Mouse (Mus musculus) left cerebral cortex, postnatal 25 days (tissue): ENCODE measurements around the gene Tmem230. TPM values are rescaled to one million over a fixed set of nuclear protein-coding genes. Genes with fewer than 3 reads are reported as not detected.
"Not testable (repeated sequence)": the region's sequence is repeated elsewhere in the genome, so short reads cannot be mapped to it uniquely, and the experiment has no call there.

Source experiments
- DNase-seq, 2 experiments: peaks; one replicate each; pipeline ENCODE4 v3.0.0; 2022; ENCODE audit warnings: low spot score in 2 of 2, mixed read lengths in 1 of 2
- intact Hi-C: fragments of 180-260 bp; cut with DNase I; formaldehyde crosslinking; loops from one replicate; pipeline ENCODE4 v1.15.1; 2025
- total RNA-seq, 2 experiments: library from RNA; stranded (reverse); gene quantifications; 2 replicates each; pipeline ENCODE4 v1.2.3; 2021

The Tmem230 gene
- 10 to 100 TPM; 32.1 TPM for total RNA-seq

GRCm38 (mm10) chr2:132247539-132248313, at the start of gene Tmem230:
Gene Tmem230 (minus strand): TSS chr2:132247807.
- intact Hi-C loops, result loop anchor here (5.0 kb wide), 1 partner anchor 425 kb away; no protein-coding TSS in a partner anchor
- peak; percentile 97 for DNase-seq

DNA sequence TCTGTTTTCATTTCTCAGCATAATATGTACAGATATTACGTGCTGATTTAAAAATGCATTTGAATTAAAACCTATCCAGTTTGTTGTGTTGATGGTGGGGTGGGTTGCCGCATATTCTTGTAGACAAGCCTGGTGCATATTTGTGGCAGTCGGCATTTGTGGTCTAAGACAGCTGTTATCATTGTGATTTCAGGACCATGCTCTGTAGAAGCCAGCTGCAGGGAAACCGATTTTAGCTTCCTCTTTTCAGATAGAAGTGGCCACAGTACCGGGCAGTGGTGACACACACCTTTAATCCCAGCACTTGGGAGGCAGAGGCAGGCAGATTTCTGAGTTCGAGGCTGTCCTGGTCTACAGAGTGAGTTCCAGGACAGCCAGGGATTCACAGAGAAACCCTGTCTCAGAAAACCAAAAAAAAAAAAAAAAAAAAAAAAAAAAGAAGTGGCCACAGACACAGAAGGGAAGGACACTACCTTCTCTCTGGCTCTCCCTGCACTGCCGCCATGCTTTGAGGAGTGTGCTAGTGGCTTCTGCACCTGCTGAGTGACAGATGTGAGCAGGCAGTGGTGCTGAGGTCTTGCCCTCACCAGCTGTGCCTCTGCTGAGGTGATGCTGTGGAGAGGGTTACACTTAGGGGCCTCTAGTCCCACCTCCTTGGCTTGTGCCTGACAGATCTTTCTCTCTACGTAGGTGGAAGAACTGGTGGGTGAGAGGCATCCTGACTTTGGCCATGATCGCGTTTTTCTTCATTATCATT, 46.3 kb upstream of the Tmem230 start:
- intact Hi-C loops, result no loop called here
- DNase-seq, result no peak

DNA sequence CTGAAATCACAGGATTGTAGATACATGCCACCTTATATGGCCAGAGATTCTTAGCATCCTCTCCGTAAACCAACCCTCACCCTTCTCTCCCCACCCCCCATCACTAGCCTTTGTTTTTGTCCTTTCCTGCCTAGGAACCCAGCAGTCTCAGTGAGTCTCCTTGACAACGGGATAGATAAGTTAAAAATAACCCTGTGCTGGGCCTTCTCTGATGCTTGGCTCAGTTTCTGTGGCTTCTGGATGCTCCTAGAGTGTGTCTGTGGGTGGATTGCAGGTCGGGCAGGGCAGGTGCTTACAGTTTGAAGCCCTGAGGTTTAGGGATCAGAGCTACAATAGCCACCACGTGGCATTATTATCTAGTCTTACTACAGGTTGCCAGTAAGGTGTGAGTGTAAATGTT, 44.5 kb upstream of the Tmem230 start:
- DNase-seq, result peak; percentile 56 to 72
- intact Hi-C loops, result no loop called here

GRCm38 (mm10) chr2:132291265-132291664, 43.7 kb upstream of the Tmem230 start:
- intact Hi-C loops, result no loop called here
- no peak for DNase-seq

DNA sequence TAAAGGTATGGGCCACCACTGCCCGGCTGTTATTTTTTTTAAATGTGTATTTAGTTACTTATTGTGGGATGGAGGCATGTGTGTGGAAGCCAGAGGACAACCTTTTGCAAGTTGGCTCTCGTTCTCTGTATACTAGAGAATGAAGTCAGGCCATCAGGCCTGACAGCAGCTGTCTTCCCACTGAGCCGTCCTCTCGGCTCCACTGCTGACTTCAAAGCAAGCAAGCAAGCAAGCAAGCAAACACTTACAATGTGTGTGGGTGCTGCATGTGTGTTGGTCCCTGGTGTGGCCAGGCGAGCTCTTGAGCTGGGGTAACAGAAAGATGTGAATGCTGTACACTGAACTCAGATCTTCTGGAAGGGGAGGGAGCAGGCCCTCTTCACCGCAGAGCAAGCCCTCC, 43.2 kb upstream of the Tmem230 start:
- DNase-seq, result no peak
- intact Hi-C loops, result no loop called here

GRCm38 (mm10) chr2:132289213-132289612, 41.6 kb upstream of the Tmem230 start:
- intact Hi-C loops, DNase-seq: not testable (repeated sequence)

GRCm38 (mm10) chr2:132286376-132287076, 38.9 kb upstream of the Tmem230 start:
- DNase-seq, result peak in 1 of 2 experiments; percentile 70

GRCm38 (mm10) chr2:132285722-132286121, 38.1 kb upstream of the Tmem230 start:
- DNase-seq, intact Hi-C loops: not testable (repeated sequence)

More at GRCm38 (mm10) chr2:132286376-132287076, 38.9 kb upstream of the Tmem230 start:
- intact Hi-C loops, result no loop called here

GRCm38 (mm10) chr2:132284492-132285139, 37.0 kb upstream of the Tmem230 start:
- DNase-seq, result no peak
- intact Hi-C loops, result no loop called here

DNA sequence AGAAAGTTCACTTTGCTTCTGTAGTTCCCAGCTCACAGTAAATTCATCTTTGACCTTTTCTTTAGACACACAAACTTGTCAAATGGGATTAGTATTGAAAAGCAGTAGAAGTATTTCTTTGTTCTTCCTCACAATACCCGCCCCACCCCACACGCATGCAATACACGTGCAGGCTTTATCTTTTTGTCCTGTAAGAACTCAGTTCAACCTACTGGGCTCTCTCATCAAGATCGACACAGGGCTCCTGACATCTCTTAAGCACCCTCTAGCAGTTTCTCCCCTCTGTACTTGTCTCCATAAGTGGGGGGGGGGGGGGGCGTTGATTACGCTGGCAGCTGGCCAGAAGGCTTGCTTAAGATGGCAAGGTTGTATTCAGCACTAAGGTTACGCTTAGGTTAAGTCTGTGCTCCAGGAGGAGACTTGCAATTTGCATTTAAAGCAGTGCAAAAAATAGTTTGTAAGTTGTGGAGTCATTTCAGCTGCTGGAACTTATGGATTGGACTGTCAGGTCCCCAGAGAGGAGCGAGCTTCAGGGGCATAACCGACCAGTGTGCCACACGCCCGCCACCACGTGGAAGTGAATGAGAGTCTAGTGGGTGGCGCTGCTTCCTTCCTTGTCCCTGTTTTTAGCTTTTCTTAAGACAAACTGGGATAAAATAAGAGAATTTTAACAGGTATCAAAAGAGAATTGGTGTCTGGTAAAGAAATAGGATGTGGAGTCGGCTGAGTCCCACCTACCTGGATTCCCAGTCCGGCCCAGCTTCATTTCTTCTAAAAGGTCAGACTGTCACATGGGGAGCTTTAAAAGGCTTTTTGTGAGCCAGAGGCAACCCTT, 35.8 kb upstream of the Tmem230 start:
- intact Hi-C loops, result no loop called here

DNA sequence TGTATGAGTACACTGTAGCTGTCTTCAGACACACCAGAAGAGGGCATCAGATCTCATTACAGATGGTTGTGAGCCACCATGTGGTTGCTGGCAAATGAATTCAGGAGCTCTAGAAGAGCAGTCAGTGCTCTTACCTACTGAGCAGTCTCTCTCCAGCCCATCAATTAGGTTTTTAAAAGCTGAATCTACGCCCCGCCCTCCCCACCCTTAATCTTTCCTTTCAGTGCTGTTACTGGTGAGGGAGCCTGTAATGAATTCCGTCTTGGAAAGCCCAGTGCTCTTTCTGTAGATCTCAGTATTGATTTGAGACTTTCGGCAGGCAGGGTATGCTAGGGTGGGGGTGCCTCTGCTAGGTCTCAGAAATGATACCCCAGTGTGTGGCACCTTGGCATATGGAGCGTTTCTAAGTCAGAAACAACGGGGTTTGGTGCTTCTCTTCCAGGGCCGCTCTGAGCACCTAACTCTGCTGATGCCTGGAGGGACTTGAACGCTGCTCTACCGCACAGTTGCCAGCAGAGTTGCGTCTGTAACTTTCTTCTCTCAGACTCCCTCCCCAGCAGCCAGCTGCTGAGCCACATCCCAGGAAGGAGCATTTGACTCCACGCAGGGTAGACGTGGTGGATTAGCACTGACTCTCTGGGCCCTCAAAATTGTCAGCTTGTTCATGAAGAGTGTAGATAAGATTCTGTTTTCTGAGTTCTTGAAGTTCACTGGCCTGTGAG, 35.0 kb upstream of the Tmem230 start:
- intact Hi-C loops, result no loop called here
- no peak for DNase-seq

More for the DNA sequence above, 35.8 kb upstream of the Tmem230 start:
- DNase-seq, result no peak

- intact Hi-C loops, result no loop called here
Measured at GRCm38 (mm10) chr2:132281560-132282452, 34.2 kb upstream of the Tmem230 start.

DNA sequence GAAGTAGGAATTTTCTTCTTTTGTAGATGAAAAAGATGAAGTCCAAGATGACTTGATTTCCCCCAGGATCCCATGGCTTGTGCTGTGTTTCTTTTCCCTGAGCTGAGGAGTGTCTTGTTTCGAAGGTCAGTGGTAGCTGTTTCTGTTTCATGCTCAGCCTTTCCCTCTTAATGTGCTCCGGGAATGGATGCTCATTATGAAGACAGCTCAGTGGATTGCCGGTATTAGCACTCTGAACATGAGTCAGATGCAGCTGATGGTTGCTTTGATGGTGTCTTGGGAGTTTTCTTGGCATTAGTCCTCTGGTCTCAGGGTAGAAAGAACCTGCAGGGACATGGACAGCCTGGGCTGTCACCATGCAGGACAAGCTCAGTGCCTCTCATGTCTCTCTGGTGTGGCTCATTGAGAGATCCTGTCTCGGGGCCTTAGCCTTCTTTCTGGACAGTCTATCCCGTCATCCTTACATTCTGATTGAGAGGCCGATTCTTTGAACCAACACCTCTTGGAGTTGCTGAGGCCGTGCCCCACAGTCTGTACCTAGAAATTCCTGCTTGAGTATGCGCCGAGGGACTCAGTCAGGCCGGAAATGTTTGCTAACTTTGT, 33.0 kb upstream of the Tmem230 start:
- intact Hi-C loops, result no loop called here
- DNase-seq, result peak in 1 of 2 experiments; percentile 21

More at GRCm38 (mm10) chr2:132281560-132282452, 34.2 kb upstream of the Tmem230 start:
- DNase-seq, result no peak

GRCm38 (mm10) chr2:132279978-132280377, 32.4 kb upstream of the Tmem230 start:
- intact Hi-C loops, result no loop called here
- no peak for DNase-seq

DNA sequence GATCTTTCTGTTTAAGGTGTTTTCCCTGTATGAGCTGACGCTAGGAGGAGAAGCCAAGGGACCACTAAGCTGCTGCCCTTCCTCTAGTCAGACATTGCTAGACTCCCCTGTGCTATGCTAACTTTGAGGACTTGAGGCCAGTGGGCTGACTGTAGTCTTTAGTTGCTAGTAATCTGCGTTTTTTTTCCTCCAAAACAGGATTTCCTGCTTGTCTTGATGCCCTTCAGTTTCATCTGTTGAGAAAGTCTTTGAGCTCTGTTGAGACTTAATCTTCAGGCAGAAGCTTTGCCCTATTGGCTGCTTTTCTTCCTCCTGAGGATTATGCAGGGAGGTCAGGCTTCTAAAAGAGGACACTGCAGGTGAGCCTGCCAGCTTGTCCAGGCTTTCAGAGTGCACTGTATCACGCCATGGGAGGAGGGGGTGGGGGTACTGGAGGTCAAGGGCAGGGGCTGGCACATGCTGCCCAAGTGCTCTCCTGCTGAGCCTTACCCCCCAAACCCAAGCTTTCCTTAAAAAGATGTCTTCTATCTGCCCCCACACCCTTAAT, 31.8 kb upstream of the Tmem230 start:
- no peak for DNase-seq
- intact Hi-C loops, result no loop called here

DNA sequence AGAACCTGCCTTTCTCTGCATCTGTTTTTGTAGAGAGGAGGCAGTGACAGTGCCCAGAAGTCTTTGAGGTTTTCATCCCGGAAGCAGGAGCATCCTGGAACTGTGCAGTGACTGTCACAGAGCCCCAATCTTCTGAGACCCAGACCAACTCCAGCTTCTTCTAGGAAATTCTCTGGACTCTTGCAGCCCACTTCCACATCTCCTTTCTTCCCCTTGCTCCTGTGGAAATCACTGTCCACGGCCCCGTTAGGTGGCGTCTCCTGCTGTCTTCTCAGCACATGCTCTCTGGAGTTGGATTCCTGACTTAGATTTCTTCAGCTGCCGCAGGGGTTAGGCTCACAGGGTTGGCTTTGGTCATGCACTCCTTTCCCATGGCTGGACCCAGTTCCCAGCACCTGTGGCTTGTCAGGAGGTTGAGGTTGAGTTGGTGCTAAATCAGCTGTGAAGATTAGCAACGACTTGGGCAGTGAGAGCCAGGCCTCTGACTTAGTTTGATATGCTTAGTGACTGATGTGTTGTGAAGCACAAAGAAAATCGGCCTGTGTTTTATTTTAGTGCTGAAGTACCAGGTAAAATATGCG, 30.8 kb upstream of the Tmem230 start:
- no peak for DNase-seq
- intact Hi-C loops, result no loop called here
